Comparison of ENCODE assay signal across 9 mouse cellular contexts in genomic region chr10:53434376-53435171, GRCm38 (mm10). TPM values are rescaled to one million over a fixed set of nuclear protein-coding genes. Genes with fewer than 3 reads are reported as not detected.
DNase-seq lines count a peak whose midpoint lies in the region; ATAC-seq lines count a peak whose summit lies in the region.
"Had no signal": no experiment of that assay in that cellular context is flagged by ENCODE, and none has a peak within 500 bp of the region (broad histone marks: within the 10 kb centered on the region; RNA-seq: fewer than 3 reads in every experiment).

No protein-coding gene starts in this region.

- 65% methylated on average over 13 of the region's 13 CpGs for WGBS in liver, embryonic 12.5 days (ENCODE audit: insufficient replicate concordance)

- no peaks in the 10 kb centered on the region for H3K9me3 ChIP-seq in liver, embryonic 12.5 days (replicated peaks)
- H3K9me3 ChIP-seq: midbrain, embryonic 12.5 days had no signal

- peak overlapping the region; percentile 56 for H3K4me2 ChIP-seq in liver, embryonic 12.5 days
- H3K4me2 ChIP-seq: midbrain, embryonic 12.5 days had no signal

- H3K9ac ChIP-seq in liver, embryonic 12.5 days, result peak overlapping the region; percentile 2; the same call in 1 of the 2 replicates
- H3K9ac ChIP-seq: midbrain, embryonic 12.5 days had no signal

- no peaks in the 10 kb centered on the region for H3K36me3 ChIP-seq in liver, embryonic 12.5 days
- H3K36me3 ChIP-seq: midbrain, embryonic 12.5 days had no signal

- no peak overlapping the region for H3K4me3 ChIP-seq in liver, embryonic 12.5 days
- H3K4me3 ChIP-seq: midbrain, embryonic 12.5 days had no signal

- no peaks in the 10 kb centered on the region for H3K27me3 ChIP-seq in liver, embryonic 12.5 days (replicated peaks)
- H3K27me3 ChIP-seq: midbrain, embryonic 12.5 days had no signal

- peaks cover 58% of the 10 kb centered on the region for H3K4me1 ChIP-seq in liver, embryonic 12.5 days

- DNase-seq in embryo, embryonic 10 days (ENCODE audit: low spot score), result peak; percentile 51
- DNase-seq in embryo, embryonic 9.5 days (ENCODE audit: extremely low spot score), result no peak
- DNase-seq in urinary bladder, adult 18-20 months (ENCODE audit: low spot score in 2 of 2), result peak; percentile 26 to 27
- DNase-seq in urinary bladder, postnatal 14 days (ENCODE audit: low spot score), result no peak
- DNase-seq in yolk sac, embryonic 10.5 days (ENCODE audit: low spot score), result peak; percentile 17
- DNase-seq in testis, postnatal 10 days (ENCODE audit: low spot score), result no peak
- no peak for DNase-seq in layer of hippocampus, adult 18-20 months (ENCODE audit: low spot score in 2 of 2)

- peak overlapping the region; percentile 82 for H3K27ac ChIP-seq in liver, embryonic 12.5 days
- H3K27ac ChIP-seq: midbrain, embryonic 12.5 days had no signal

- ATAC-seq in liver, embryonic 12.5 days, result no peak

RNA-seq across cellular contexts. Expression of gene Cep85l, which starts 54.8 kb away (rescaled TPM):
- polyA plus RNA-seq in liver, embryonic 12.5 days (2016; fragmentation: Nextera tagmentation; extraction: Ambion mirVana), result 2.4 and 2.5 TPM in 2 replicates
- 10 to 100 TPM; 22.9 to 24.7 TPM for total RNA-seq in layer of hippocampus, adult 18-20 months (2021)

Comparison
In these comparisons a context has a peak if more than half of its experiments do, and no peak if none do; other contexts are left out.
1. DNase-seq: peak in embryo, embryonic 10 days (single experiment), urinary bladder, adult 18-20 months (2 of 2) and yolk sac, embryonic 10.5 days (single experiment); none in embryo, embryonic 9.5 days (single experiment), urinary bladder, postnatal 14 days (single experiment), testis, postnatal 10 days (single experiment) and layer of hippocampus, adult 18-20 months (0 of 2).